Mouse (Mus musculus): ENCODE data around the gene Krtap5-5. TPM values are rescaled to one million over a fixed set of nuclear protein-coding genes. Genes with fewer than 3 reads are reported as not detected.

Krtap5-5 gene
- total RNA-seq, 2 experiments from 2014 or later, result not detected

DNA sequence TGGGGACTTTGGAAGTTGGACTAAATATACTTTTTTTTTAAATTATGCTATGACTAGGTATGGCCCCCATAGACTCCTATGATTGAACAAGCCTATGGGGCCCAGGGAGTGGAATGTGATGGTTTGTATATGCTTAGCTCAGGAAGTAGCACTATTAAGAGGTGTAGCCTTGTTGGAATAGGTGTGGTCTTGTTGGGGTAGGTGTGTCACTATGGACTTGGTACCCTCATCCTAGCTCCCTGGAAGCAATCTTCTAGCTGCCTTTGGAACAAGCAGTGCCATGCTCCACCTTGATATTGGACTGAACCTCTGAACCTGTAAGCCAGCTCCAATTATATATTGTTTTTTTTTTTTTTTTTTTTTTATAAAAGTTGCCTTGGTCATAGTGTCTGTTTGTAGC, 24.3 kb downstream of the Krtap5-5 start:
- DNase-seq (ENCODE audit: extremely low spot score in 1 of 2, low spot score in 2 of 2), result no peak
- Histone ChIP-seq H3K4me3 (no peak overlapping the region), H3K27ac (no peak overlapping the region)
- no peak for TF ChIP-seq CTCF (IDR thresholded peaks at IDR 0.05)
- intact Hi-C loops (cut with DNase I), result no loop called here

DNA sequence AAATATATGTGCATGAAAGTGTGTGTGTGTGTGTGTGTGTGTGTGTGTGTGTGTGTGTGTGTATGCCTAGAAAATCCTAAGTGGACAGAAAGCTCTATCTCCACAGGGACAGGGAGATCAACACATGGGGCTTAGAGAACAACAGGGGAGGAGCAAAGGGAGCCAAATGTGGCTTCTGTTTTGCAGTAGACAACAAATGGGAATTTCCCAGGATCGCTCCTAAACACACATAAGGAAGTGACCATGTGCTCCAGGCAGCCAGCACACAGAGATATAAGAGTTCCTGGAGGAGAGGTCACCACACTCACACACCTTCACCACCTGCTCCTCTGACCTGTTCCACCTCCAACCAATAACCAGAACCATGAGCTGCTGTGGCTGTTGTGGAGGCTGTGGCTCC, 28.7 kb downstream of the Krtap5-5 start, which contains the start of gene Krtap5-3:
Gene Krtap5-3 (plus strand): TSS at position 301 of the 400 bp plus-strand sequence.
- DNase-seq (ENCODE audit: extremely low spot score in 1 of 2, low spot score in 2 of 2), result no peak
- no peak for TF ChIP-seq CTCF (IDR thresholded peaks at IDR 0.05)
- intact Hi-C loops (cut with DNase I), result no loop called here
- Histone ChIP-seq H3K4me3 (no peak within 1 kb of the TSS), H3K27ac (no peak within 1 kb of the TSS)

DNA sequence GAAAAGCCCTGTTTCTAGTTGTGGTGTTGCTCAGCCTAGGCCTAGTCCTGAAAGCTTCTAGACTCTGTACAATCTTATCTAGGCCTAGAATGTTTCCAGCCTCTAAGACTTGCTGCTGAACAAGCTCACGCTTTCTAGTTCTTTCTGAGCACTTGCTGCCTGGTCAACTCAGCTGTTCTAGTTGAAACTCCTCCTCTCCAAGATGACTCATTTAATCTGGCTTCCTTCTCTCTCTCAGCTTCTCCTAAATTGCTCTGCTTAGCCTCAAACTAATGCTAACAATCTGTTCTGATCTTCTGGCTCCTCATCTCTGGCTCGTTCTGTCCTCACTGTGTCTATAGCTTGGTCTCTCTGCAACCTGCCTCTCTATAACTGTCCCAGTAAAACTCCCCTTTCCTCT, 31.0 kb downstream of the Krtap5-5 start:
- Histone ChIP-seq H3K4me3 (no peak overlapping the region), H3K27ac (no peak overlapping the region)
- no peak for DNase-seq (ENCODE audit: extremely low spot score in 1 of 2, low spot score in 2 of 2)
- intact Hi-C loops (cut with DNase I), result no loop called here
- TF ChIP-seq CTCF (IDR thresholded peaks at IDR 0.05), result no peak

DNA sequence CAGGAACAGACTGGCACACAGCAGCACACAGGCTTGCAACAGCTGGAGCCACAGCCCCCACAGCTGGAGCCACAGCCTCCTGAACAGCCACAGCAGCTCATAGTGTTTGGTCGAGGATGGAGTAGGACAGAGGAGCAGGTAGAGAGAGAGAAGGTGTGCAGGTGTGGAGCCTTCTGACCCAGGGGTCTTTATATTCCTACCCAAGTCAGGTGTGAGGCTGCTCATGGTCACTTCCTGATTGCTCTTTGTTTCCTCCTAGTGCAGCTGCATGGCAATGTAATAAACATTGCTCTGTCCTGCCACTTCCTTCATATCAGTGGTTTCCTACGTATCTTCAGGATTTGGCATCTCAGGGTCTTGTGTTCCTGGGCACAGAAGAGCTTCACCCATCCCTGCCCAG, 39.5 kb downstream of the Krtap5-5 start, which contains the start of gene Gm10153:
Gene Gm10153 (minus strand): TSS at position 101 of the 400 bp plus-strand sequence.
- DNase-seq (ENCODE audit: extremely low spot score in 1 of 2, low spot score in 2 of 2), result no peak
- intact Hi-C loops (cut with DNase I), result no loop called here
- Histone ChIP-seq H3K27ac (no peak within 1 kb of the TSS), H3K4me3 (no peak within 1 kb of the TSS)
- no peak for TF ChIP-seq CTCF (IDR thresholded peaks at IDR 0.05)

DNA sequence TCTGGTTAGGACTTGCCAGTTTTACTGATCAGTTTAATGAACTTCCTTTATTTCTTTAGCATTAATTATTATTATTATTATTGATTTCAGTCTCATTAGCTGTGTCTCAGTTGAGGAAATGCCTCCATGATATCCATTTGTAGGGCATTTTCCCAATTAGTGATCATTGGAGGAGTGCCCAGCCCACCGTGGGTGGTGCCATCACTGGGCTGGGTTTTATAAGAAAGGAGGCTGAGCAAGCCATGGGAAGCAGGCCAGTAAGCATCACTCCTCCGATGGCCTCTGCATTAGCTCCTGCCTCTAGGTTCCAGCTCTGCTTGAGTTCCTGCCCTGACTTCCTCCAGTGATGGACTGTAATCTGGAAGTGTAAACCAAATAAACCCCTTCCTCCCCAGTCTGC, 41.6 kb downstream of the Krtap5-5 start:
- Histone ChIP-seq H3K4me3 (no peak overlapping the region), H3K27ac (no peak overlapping the region)
- TF ChIP-seq CTCF (IDR thresholded peaks at IDR 0.05), result no peak
- no peak for DNase-seq (ENCODE audit: extremely low spot score in 1 of 2, low spot score in 2 of 2)
- intact Hi-C loops (cut with DNase I), result no loop called here

DNA sequence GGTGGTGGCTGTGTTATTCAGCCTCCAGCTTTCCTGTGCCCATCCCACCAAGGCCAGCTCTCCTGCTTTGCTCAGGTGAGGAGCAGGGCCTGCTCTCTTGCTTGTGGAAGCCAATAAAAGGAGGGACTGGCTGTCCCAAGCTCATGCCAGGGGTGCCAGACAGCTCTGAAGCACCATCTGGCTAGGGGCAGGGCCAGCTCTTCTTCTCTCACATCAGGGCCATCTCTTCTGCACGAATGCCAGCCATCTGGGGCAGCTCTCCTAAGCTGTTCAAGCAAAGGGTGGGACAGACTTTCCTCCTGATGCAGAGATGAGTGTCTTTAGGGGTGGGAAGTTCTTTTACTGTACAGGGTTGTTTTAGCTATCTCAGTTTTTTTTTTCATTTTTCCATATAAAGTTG, 48.8 kb downstream of the Krtap5-5 start:
- no peak overlapping the region for H3K27ac ChIP-seq
- no peak overlapping the region for H3K4me3 ChIP-seq
- TF ChIP-seq CTCF (IDR thresholded peaks at IDR 0.05), result no peak
- DNase-seq (ENCODE audit: extremely low spot score in 1 of 2, low spot score in 2 of 2), result no peak
- intact Hi-C loops (cut with DNase I), result no loop called here

Other genes with a start within 250 kb of the Krtap5-5 start
- gene Mob2, start 168.9 kb downstream of the Krtap5-5 start, total RNA-seq (2021), result 10 to 100 TPM; 37.6 to 38.7 TPM
- 100 to 1,000 TPM; 153 to 173 TPM for gene Dusp8, start 134.1 kb downstream of the Krtap5-5 start, total RNA-seq (2021)
- gene Gm45618, start 109.2 kb downstream of the Krtap5-5 start, total RNA-seq (2021), result not detected
- not detected for gene Gm39115, start 93.9 kb downstream of the Krtap5-5 start, total RNA-seq (2021)
- gene Gm45337, start 85.4 kb downstream of the Krtap5-5 start, total RNA-seq (2021), result not detected
- gene Gm29735, start 72.9 kb downstream of the Krtap5-5 start, total RNA-seq (2021), result not detected
- gene Gm4553, start 64.2 kb downstream of the Krtap5-5 start, total RNA-seq (2021), result not detected
- not detected for gene Krtap5-2, start 54.0 kb downstream of the Krtap5-5 start, total RNA-seq (2021)
- not detected for gene Gm10153, start 39.6 kb downstream of the Krtap5-5 start, total RNA-seq (2021)
- gene Krtap5-3, start 28.6 kb downstream of the Krtap5-5 start, total RNA-seq (2021), result not detected
- not detected for gene Gm7579, start 18.1 kb downstream of the Krtap5-5 start, total RNA-seq (2021)
- not detected for gene Gm40460, start 11.1 kb upstream of the Krtap5-5 start, total RNA-seq (2021)
- not detected for gene Gm2431, start 28.4 kb upstream of the Krtap5-5 start, total RNA-seq (2021)
- gene Gm4559, start 44.4 kb upstream of the Krtap5-5 start, total RNA-seq (2021), result not detected
- not detected for gene Krtap5-1, start 67.1 kb upstream of the Krtap5-5 start, total RNA-seq (2021)
- not detected for gene Krtap5-4, start 73.6 kb upstream of the Krtap5-5 start, total RNA-seq (2021)
- 10 to 100 TPM; 31.4 to 36.1 TPM for gene Ifitm10, start 143.8 kb upstream of the Krtap5-5 start, total RNA-seq (2021)
- 1 to 10 TPM; 4.3 to 4.5 TPM for gene Gm49369, start 152.7 kb upstream of the Krtap5-5 start, total RNA-seq (2021)
- gene Ctsd, start 158.1 kb upstream of the Krtap5-5 start, total RNA-seq (2021), result 100 to 1,000 TPM; 304 TPM
- not detected for gene Syt8, start 204.9 kb upstream of the Krtap5-5 start, total RNA-seq (2021)
- gene Tnni2, start 211.8 kb upstream of the Krtap5-5 start, total RNA-seq (2021), result under 1 TPM in 1 of 2 experiments, not detected in 1; 0.50 TPM
- gene Lsp1, start 230.8 kb upstream of the Krtap5-5 start, total RNA-seq (2021), result 1 to 10 TPM; 3.4 to 7.1 TPM

Data from left cerebral cortex, adult 2 months (tissue).